Mouse (Mus musculus) layer of hippocampus, adult 9-11 months (tissue): ENCODE results near the gene Slamf8.

Experiments
- DNase-seq: peaks from one replicate; pipeline ENCODE4 v3.0.0; 2022

The Slamf8 gene

DNA sequence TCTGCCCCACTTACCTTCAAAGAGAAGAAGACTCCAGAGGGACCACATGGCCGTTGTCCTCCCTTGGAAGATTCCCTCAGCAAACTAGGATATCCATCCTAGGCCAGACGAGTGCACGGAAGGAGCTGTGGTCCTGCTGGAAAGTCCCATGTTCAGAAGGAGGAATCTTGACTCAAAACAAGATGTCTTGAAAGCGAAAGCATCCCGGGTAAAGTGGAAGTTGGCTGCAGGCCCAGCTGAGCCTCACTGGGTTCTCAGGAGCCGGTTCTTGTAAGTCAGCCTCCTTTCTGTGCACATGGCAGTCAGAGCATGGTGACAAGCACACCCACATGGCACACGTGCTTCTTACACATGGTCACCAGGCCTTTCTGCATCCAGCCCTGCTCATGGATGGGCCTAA lies at the start of gene Slamf8:
Gene Slamf8 (minus strand): TSS at position 184 of the 400 bp plus-strand sequence.
- DNase-seq, result peak; percentile 64

DNA sequence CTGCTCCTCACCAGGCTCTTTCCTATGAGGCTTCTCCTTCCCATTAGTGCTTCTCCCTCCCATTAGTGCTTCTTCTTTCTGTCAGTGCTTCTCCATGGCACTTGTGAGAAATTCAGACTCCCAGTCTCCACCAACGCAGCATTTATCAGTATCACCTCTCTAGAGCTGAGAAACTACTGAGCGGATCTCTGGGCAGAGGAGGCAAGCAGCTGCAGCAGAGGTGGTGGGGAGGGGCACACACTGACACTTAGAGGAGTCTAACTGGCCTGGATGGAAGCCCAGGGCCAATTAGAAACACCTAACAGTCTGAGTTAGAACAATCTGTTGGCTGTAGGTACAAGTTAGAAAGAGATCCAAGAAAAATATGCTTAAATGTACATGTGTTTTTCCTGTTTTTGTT lies 48.4 kb upstream of the Slamf8 start:
- DNase-seq, result no peak

DNA sequence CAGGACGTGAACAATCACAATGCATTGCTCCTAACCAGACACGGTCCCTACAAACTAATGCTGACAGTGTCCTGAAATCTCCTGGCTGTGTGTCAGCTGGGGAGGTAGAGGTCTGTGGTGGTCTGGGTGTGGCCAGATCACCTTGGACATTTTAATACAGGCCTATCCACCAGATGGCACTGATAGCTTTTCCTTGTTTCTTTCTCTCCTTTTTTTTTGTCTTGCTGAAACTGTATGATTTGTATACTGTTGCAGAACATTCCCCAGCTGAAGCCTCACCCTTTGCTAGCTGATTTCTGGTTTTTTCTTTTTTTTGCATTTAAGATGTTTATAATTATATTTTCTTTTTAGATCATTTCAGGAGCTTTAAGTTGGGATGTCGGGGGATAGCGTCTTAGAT lies 47.4 kb upstream of the Slamf8 start:
- no peak for DNase-seq

DNA sequence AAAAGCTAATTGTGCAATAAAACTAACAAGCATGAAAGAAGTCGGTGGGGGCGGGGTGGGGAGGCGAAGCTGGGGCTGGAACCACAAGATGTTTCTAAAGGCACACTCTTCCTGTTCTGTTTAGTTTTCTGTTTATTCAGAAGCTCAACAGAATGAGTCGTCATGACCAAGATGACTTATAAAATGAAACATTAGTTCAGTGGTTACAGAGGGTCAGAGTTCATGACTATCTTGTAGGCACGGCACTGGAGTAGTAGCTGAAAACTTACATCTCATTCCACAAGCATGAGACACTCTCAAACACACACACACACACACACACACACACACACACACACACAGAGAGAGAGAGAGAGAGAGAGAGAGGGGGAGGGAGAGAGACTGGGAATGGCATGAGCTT lies 45.9 kb upstream of the Slamf8 start:
- no peak for DNase-seq

DNA sequence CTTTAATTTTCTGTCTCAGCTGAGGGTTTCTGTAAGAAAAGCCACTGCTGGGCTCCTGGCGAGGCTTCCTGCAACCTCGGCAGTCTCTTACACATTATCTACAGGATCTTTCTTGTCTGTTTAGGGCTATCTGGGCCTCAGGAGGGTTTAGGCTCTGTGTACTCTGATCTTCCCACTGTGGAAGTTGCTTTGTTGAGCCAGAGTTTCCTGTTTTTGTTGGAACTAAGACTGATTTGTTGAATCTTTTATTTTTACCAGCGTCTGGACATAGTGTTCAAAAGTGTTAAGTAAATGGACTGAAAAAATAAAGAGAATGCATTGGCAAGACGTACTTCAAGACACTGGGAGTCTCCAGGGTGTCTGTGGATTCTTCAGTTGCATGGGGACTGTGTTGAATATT lies 44.9 kb upstream of the Slamf8 start:
- no peak for DNase-seq

DNA sequence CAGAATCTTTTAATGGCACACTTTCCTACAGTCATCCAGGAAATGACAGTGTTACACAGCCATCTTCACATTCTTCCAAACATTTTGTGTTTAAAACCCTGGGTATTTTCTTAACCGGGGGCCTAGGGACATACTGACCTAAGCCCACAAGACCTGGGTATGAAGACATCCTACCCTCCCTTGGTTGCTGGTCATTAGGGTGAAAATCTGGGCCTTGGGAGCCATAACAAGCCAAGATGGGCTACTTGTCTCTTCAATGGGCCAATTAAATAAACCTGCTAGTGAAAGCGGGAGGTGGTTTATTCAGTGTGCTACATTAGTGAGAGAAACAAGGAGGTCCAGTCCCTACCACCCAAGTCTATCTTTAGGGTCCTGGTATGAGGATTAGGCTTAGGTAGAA lies 43.8 kb upstream of the Slamf8 start:
- no peak for DNase-seq

DNA sequence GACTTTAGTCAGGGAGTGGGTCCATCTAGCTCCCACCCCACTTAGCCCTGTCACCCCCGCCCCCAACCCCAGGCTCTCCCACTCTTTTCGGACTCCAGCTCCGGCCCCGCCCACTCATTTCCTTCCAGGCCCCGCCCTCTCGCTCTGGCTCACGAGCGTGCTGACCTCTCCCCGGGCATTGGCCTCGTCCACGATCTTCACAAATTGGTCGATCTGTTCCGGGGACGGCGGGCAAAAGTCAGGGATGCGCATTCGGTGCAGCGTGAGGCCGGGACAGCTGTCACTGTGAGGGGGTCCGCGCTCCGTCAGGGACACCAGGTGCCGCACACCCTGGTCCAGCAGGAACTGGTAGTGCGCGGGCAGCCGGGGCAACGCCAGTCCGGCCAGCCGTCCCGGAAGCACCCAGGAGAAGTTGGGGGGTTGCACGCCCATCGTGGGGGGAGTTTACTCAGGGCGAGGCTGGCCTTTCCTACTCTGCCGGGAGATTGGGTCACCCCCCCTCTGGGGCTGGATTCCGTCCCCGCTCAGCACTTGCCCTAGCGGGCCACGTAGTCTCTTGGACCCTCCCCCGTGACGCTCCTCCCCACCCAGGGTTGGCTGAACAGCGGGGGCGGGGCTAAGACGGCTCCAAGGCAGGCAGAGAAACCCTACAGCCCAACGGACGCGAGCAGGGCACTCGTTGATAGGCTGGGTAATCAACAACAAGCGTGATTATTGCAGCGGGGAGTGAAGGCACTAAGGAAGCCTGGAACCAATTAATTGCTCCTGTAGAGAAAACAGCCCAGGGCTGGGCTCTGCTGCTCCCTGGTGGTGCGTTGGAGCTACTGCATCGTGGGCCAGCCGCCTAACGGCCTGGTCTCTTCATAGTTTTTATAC lies 42.3 kb upstream of the Slamf8 start, which contains the start of gene Dusp23:
Gene Dusp23 (minus strand): TSS at position 512 of the 876 bp plus-strand sequence.
- peak; percentile 97 for DNase-seq

DNA sequence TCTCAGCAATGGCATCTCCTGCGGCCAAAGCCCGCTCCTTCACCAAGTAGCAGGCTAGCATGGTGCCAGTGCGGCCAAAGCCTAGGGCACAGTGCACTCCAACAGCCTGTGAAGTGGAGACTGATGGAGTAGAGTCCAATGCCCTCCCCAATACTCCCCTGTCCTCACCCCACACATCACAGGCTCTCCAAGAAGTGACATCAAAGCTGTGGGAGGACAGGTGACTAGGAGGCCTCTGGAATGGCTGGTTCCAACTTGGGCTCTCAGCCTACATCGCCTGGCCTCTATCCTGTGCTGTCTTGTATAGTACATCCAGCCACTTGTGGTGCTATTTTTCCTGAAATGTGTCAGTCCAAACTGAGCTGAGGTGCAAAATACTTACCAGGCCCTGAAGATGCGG lies 41.4 kb upstream of the Slamf8 start:
- no peak for DNase-seq

DNA sequence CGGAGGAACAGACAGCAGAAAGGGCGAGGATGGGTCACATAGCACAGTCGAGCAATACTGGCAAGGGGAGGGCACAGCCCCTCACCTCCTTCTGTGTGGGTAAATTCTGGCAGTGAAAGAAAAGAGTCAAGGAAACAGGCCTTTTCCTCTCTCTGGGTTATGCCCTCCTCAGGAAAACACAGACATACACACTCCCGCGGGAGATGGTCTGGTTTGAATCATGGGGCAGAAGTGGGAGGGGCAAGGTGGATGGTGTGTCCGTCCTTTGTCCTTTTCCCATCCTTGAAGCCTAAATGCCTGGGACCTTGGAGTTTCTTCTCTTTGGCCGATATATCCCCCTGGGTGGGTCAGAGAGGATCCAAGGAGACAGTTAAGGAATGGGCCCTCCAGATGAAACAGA lies 39.5 kb upstream of the Slamf8 start:
- DNase-seq, result no peak

DNA sequence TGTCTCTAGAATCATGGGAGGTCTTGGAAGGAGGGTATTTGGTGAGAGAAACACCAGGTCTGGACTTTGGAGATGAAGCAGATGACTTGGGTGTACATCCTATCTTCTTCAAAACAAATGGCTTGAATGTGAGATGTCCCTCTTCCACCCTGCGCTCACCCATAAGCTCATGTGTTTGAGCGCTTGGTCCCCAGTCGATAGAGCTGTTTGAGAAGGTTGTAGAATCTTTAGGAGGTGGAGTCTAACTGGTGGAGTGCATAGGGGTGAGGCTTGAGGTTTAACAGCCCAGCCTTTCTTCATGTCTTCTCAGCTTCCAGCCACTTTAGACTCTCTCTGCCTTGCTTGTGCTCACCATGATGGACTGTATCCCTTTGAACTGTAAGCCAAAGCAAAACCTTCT lies 35.9 kb upstream of the Slamf8 start:
- no peak for DNase-seq

DNA sequence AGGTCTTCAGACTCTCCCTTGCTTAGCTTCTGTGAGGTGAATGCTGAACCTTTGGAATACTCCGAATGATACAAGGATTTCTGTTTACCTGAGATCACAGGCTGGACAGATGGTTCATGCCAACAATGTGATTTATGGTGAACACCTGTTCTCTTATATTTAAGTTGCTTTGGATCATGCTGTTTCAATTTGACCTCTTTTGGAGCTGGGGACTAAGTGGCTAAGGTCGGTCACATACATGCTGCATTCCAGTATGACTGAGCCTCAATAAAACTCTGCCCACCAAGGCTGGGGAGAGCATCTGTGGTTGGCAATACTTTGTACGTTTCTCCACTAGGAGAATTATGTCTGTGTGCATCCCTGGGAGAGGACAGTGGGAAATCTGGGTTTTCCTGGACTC lies 33.7 kb upstream of the Slamf8 start:
- no peak for DNase-seq

DNA sequence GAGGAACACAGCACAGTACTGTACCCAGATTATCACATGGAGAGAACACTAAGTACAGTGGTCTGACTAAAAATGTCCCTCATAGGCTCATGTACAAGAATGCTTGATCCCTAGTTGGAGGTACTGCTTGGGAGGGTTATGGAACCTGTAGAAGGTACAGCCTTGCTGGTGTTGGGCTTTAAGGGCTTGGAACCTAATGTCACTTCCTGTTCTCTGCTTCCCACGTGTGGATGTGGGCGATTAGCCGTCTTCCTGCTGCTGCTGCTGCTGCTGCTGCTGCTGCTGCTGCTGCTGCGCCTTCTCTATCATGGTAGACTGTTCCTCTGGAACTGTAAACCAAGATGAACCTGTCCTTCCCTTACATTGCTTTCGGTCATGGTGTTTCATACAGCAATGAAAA lies 33.2 kb upstream of the Slamf8 start:
- no peak for DNase-seq

DNA sequence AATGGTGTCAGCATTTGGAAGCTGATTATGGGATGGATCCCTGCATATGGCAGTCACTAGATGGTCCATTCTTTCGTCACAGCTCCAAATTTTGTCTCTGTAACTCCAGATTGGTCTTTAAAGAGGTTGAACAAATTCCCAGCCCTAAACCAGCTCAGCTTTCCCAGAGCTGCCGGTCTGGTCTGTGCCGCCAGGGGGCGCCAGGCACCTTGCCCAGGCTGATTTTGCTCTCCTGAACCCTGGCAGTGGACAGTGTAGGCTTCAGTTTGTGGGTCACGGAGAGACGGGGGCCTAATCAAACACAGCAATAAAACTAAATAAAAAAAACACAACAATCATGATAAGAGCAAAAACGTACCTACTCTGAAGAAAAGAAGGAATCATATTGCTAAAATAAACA lies 28.9 kb upstream of the Slamf8 start:
- DNase-seq, result no peak

DNA sequence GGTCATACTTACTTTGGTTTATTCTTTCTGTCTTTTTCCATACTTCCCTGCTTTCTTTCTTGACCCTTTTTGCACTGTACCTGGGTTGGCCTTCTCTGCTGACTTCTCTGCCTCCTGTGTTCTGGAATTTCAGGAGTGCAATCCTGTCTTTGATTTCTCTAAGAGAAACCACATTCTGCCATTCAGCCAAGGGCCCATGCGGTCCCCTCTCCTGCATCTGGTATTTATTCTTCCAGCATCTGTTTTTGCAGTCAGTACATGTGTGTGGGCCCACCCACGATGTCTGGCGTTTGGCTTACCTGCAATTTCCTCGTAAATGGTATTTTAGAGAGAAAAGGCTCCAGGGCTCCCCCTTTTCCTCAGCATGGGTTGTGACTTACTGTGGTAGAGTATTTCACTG lies 27.8 kb upstream of the Slamf8 start:
- peak; percentile 24 for DNase-seq

DNA sequence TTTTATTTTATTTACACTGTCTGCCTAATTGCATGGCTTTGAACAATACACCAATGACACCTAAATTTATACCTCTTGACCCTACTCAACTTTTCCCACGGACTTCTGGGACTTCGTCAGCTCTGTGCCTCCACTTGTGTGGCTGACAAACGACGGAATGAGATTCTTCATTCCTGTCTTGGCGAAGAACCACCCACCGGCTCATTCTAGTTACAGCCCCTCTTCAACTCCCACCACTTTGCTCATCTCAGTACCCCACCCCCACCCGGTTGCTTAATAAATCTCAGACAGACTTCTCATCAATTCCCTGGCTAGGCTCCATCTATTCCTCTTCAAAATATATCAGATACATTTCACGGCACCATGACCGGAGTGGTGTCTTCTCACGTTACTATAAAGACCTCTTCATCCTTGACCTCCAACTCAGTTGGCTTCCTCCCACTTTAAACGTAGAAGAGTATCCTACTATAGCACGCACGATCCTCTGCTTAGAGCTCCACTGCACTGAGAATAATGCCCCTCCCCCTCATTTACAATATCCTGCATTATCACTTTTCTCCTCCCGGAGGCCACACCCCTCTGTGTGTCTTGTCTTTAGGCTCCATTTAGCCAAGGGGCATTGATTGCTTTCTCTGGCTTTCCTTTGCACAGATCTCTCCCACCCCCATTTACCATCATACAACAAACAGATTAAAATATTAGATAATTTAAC lies 27.2 kb upstream of the Slamf8 start:
- no peak for DNase-seq

DNA sequence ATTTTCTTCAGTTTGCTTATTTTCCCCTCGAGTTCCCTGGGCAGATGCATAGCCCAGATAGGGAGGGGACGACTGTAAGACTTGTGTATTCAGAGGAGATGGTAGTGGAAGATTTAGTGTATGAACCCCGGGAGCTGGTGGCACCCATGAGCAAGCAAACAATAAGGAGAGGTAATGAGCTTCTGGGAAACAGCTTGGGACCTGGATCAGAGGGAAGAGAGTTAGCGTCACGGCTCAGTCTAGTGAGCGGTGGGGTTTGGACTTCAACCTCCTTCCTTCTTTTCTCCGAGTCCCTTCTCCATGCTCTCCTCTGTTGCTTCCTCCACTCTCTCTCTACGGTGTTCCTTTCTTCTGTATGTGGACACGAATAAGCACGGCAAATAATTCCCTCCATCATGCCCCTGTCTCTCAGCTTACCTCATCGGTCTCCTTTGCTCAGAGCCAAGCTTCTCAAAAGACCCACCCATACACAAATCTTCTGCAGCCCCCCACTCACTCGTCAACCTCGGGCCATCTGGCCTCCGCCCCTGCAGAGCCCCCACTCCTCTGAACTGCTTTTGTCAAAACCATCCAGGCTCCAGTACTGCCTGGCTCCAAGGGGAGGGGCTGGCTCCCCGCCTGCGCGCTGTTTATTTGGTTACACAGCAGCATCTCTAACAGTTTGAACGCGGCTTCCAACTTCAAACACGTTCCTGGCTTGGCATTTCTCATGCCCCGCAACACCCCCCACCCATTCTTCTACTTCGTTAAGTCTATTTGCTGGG lies 26.4 kb upstream of the Slamf8 start:
- peak; percentile 27 for DNase-seq

DNA sequence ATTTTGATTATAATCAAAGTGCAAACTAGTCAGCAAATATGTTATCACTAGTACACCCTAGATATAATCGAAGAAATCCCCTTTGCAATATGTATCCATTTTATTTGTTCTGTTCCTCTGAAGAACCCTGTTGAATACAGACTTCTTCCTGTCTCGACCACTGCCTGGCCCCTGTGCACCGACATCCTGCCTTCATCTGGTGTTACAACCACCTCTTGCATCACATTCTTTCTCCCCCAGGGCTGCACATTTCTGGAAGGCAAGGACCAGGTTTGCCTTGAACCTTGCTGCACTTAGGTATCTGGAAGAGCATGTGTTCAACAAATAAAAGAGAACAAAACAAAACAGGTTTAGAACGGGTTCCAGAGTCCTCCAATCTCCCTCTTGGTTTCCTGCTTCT lies 25.0 kb upstream of the Slamf8 start:
- DNase-seq, result no peak

DNA sequence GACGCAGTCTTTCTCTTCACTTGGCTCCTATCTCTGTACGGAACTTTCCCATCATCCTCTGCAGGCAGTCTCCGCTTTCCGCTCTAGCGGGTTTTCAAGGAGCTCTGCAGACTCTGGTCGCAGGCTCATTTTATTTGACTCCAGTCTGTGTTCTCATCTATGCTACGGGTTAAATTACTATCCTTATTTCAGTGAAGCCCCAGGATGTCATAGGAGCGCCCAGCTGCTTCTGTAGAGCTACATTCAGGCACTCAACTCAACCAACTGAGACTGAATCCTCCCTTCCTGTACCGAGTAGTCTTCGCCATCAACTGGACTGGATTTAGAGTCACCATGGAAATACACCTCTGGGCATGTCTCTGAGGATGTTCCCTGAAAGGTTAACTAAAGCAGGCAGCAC lies 24.3 kb upstream of the Slamf8 start:
- DNase-seq, result no peak

DNA sequence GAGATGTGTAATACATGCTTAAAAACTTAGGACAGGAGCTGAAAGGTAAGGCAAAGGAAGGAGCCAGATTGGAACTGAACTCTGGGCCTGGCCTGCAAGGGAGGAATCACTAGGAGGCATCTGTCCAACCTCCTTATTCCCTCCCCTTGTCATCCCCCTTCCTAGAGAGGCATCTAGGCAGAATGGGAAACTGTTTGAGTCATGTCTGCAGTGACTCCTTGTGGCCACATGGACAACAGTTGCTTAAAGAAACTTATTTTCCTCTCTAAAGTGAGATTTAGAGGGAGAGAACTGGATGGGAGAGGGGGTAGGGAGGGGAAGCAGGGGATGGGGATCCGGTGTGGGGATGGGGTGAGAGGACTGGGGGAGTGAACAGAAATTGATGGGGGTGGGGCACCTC lies 22.4 kb upstream of the Slamf8 start:
- DNase-seq, result no peak

DNA sequence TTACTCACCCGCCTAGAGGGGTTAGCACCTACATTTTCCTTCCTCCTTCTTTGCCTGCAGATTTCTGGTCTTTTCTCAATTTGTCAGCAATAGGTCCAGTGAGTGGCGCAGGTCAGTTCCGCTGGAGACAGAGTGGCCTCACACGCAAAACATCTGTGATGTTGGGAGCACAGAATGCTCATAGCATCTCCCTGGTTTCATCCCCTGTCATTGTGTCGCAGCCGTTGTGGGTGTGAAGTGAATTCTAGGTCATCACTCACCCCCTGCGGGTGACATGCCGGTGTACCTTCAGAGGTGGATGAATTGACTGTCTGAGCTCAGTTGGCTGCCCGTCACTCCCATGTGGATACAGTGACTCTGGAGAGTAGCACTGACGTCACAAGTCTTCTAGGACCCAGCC lies 20.9 kb upstream of the Slamf8 start:
- DNase-seq, result no peak

DNA sequence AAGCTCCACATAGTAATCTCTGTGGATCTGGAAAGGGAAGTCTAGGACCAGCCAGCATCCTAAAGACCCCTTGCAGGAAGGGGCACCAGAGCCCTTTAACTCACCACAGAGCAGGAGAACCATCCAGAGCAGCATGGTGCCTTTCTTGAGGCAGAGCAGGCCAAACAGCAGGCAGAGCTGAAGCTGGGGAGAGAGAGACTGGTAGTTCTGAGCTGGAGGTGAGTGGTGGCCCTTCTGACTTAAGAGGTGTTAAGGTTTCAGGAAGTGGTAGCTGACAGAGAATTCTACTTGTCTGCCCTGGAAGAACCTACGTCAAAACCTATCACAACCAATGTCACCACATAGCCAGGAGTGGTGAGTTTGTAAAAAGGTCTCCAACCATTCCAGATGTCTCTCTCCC lies 12.0 kb upstream of the Slamf8 start, which contains the start of gene Fcrl6:
Gene Fcrl6 (minus strand): TSS at position 226 of the 400 bp plus-strand sequence.
- no peak for DNase-seq

DNA sequence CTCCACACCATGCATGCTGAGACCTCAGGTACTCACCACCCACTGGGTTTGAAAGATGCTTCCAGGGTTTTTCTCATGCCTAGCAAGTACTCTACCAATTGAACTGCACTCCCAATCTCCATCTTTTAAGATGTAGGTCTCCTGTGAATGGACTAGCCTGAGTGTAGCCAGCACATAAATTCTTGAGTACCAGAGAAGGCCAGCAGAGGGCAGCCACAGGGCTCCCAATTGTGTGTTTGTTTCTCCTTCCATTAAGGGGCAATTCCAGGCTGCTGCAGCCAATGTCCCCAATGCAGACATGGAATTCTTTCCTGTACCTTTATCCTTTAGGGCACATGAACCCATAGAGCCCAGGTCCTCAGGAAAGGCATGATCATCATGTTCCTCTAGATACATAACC lies 4.1 kb upstream of the Slamf8 start:
- DNase-seq, result no peak

DNA sequence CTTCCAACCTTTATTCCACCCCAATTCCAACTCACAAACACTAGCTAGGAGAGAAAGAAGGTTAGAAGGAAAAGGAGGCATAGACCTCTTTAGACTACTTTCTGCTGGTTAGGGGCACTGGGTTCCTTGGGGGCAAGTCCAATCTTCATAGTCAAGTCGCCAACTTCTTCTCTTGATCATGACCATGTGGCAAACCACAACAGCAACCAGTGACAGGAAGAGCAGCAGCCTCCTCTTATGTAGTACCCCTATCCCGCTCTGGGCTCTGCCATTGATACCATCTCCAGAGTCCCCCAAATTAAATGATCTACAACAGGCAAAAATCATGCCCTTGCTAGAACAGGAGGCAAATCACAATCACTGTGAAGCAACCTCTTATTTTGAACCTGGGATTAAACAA lies 3.6 kb upstream of the Slamf8 start:
- no peak for DNase-seq

DNA sequence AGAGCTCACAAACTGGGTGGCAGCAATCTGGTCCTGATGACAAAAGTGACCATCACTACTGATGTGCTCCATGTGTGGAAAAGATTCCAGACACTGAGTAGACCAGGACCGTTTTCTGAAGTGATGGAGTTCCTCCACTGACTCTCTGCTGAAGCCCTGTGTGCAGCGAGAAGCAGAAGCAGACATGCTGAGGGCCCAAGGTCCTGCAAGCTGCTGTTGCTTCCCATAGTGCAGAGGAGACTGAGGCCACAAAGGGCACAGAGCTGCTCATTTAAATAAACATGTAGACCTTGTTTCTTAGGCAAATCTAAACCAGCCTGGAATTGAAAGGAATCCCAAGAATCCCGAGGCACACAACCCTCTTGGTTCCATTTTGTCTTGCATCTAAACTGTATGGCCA lies 3.0 kb upstream of the Slamf8 start:
- DNase-seq, result no peak
